Mouse (Mus musculus): Measurements from ENCODE around the gene Dock9. TPM values are rescaled to one million over a fixed set of nuclear protein-coding genes. Genes with fewer than 3 reads are reported as not detected.

Dock9 gene
- total RNA-seq, 2 experiments from 2014 or later: 30.1 to 35.0 TPM

GRCm38 (mm10) chr14:121593313-121593929, 204.2 kb downstream of the Dock9 start:
- DNase-seq (ENCODE audit: low spot score in 2 of 2): no peak

GRCm38 (mm10) chr14:121592890-121593289, 204.7 kb downstream of the Dock9 start:
- no peak for DNase-seq (ENCODE audit: low spot score in 2 of 2)

GRCm38 (mm10) chr14:121592356-121592755, 205.3 kb downstream of the Dock9 start:
- no peak for DNase-seq (ENCODE audit: low spot score in 2 of 2)

DNA sequence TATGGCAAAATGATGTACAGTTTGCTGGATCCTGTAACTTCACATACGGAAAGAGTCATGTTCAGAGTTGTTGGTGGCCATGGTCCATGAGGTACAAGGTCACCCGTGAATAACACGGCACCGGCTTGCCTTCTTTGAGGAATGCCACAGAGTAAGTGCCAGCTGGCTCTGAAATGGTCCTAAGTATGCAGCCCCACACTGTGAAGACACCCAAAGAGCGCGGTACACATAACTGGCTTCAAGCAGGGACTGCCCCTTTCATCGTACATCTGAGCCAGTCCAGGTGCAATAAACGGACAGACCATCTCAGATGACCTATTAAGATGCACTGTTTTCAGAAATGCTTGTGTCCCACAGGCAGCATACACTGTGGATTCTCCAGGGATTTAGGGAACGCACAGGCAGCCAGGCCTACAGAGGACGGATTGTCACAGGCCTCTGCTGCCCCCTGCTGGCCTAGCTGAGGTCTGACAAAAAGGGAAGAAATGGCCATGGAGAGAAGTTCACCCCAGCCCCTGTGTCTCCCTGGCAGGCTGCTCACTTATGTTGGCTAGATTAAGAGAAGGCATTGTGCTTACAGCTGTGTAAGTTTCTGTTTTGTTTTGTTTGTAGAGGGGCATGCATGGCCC, 208.4 kb downstream of the Dock9 start:
- DNase-seq (ENCODE audit: low spot score in 2 of 2): peak; percentile 49 to 54

DNA sequence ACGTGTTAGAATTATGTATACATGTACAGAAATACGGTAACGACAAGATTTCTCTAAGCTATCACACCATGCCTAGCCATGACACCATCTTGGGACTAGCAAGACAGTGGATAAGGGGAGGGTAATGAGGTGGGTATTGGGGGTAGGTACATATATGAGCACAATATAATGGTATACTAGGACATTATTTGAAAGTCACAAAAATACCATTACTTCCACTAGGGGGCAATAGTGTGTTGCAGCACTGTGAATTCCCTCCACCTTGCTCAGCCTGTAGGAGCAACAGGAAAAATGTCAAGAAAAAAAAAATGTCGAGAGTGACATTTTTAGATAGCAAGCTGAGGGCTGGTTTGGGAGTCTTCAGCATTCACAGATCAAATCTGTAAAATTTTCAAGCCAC, 209.2 kb downstream of the Dock9 start:
- DNase-seq (ENCODE audit: low spot score in 2 of 2): no peak

DNA sequence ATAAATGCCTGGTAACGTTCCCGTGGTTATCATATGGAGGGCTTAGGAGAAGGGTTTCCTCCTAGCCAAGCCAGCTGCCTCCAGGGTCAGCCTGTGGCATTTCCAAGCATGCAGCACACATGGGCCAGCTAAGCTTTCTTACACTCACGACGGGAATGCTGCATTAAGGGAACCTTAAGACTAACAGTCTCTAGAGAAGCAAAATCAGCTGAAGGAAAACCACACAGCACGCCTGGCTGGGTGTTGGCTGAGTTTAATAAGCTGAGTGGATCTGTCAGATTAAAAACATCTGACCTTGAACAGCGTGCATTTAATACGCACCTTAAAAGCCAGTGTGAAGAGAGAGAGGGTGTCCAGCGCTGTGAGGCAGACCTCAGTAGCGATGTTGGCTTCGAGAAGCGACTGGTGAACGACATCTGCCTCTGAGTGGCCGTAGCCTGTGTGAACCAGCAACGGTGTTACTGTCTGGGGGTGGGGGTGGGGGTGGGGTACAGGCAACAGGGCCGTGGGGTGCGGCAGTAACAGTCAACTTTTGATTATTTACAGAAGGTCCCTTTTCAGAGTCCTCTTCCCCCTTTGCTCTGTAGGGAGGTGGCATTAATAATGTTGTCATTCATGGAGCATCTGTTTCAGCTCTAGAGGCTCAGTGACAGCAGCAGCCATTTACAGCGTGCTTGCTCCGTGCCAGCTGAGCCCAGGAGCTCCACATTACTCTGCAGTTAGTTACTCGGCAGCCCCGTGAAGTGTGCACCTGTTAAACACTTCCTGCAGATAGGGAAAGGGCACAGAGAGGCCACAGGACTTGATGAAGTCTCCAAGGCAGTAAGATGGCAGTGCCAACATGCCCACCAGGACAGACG, 211.5 kb downstream of the Dock9 start:
- no peak for DNase-seq (ENCODE audit: low spot score in 2 of 2)

- peak; percentile 34 to 35 for DNase-seq (ENCODE audit: low spot score in 2 of 2)
These were observed 218.6 kb downstream of the Dock9 start for GRCm38 (mm10) chr14:121579055-121579454.

- DNase-seq (ENCODE audit: low spot score in 2 of 2): no peak
These were observed 224.2 kb downstream of the Dock9 start for GRCm38 (mm10) chr14:121573391-121573790.

GRCm38 (mm10) chr14:121566794-121567201, 230.8 kb downstream of the Dock9 start:
- DNase-seq (ENCODE audit: low spot score in 2 of 2): no peak

GRCm38 (mm10) chr14:121565930-121566329, 231.7 kb downstream of the Dock9 start:
- no peak for DNase-seq (ENCODE audit: low spot score in 2 of 2)

DNA sequence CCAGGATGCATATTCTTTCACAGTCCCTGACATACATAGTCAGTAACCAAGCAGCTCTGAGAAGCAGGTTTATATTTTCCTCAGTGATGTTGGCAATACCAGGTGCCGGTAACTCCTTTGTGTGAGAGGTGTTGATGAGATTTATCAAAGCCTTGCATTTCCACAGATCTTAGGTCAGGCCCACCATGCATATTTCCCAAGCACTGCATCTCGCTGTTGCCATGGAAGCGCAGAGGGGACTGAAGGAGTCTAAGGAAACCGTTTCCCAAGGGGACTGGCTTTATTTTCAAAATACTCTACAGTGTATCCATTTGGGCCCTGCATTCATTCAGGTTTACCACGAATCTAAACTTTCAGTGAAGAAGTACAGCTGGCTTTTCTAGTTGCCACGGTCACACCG, 233.0 kb downstream of the Dock9 start:
- DNase-seq (ENCODE audit: low spot score in 2 of 2): no peak

DNA sequence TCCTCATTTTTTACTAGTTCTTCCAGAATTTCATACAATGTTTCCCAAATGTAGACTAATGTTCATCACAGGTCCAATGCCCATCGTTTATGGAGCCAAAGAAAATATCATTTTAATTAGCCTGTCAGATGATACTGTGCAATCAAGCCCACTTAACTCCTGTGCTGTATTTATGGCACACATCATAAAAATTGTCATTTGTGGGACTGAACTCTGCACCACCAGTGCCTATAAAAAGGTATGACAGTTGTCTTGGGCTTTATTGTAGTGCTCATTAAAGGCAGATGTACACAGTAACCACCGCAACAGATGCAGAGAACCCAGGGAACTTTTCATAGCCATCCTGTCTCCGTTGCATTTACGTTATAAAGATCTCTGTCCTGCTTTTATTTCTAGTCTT, 233.7 kb downstream of the Dock9 start:
- no peak for DNase-seq (ENCODE audit: low spot score in 2 of 2)

DNA sequence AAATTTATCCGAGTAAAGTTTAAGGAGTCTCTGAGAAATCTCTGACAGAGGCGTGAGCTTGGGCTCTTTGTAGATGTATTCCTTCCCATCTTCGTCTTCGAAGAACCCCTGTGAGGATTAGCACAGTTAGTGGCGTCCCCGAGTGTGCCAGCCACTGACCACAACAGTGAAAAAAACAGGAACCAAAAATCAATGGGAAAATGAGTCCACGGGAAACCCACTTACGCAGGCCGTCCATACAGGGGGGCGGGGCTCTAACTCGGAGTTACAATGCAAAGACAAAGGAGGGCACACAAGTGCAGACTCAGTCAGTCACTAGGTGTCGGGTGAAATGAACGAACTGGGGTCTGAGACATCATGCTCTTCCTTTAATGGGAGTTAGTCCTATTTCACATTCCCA, 238.6 kb downstream of the Dock9 start:
- no peak for DNase-seq (ENCODE audit: low spot score in 2 of 2)

DNA sequence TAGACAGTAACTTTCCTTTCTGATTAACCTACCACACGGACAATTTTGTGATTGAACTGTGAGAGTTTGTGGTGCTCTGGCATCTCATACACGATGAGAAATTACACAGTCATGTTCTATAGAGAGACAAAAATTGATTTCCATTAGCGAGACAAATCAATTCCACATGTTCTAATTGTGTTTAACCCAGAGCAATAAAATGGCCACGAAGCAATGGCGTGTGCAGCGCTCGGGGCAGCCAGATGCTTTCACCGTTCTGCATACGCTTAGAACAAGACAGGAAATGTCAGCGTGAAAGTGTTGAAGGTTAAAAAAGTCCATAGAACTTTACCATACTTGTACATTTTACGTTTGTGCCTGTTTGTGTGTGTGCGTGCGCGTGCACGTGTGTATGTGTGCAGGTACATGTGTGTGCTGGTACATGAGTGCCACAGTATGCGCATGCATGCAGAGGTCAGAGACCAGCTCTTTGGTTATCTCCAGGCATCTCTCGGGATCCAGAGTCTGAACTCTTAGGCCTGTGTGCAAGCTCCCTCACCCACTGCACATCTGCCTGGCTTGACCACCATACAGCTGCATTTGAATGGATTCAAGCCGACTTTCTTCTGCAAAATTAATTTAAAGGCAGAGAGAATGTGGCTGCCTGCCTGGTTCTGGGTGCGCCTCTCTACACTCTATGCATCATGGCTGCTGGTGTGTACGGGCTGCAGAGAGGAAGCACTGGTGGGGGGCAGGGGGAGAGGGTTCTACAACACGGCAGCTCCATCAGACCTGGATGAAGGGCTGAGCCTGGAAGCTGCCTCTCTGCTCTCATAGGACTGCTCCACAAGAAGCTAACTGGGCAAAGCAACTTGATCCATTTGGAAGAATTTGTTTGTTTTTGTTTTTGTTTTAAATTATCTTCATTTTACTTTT, 241.0 kb downstream of the Dock9 start:
- no peak for DNase-seq (ENCODE audit: low spot score in 2 of 2)

- no peak for DNase-seq (ENCODE audit: low spot score in 2 of 2)
These were observed 243.9 kb downstream of the Dock9 start for GRCm38 (mm10) chr14:121553785-121554184.

GRCm38 (mm10) chr14:121552586-121552985, 245.1 kb downstream of the Dock9 start:
- no peak for DNase-seq (ENCODE audit: low spot score in 2 of 2)

- DNase-seq (ENCODE audit: low spot score in 2 of 2): no peak
These were observed 247.8 kb downstream of the Dock9 start for GRCm38 (mm10) chr14:121549834-121550233.

GRCm38 (mm10) chr14:121547745-121548144, 249.9 kb downstream of the Dock9 start:
- DNase-seq (ENCODE audit: low spot score in 2 of 2): no peak

DNA sequence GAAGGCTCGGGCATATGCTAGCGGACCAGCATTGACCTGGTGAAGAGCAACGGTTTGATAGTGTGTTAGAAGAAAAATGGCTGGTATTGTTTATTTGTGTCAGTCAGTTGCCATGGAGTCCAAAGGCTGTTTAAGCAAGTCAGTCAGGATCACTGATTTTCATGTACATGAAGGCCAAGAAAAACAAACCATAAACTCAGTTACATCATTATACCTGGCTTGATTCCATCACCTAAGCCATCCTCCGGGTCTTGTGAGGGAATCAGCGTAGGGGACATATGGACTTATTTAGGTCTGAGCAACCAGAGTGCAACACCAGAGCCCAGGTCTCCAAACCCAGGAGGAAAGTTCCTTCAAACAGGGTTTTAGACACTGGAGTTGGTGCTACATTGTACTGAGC, 251.0 kb downstream of the Dock9 start:
- DNase-seq (ENCODE audit: low spot score in 2 of 2): no peak

DNA sequence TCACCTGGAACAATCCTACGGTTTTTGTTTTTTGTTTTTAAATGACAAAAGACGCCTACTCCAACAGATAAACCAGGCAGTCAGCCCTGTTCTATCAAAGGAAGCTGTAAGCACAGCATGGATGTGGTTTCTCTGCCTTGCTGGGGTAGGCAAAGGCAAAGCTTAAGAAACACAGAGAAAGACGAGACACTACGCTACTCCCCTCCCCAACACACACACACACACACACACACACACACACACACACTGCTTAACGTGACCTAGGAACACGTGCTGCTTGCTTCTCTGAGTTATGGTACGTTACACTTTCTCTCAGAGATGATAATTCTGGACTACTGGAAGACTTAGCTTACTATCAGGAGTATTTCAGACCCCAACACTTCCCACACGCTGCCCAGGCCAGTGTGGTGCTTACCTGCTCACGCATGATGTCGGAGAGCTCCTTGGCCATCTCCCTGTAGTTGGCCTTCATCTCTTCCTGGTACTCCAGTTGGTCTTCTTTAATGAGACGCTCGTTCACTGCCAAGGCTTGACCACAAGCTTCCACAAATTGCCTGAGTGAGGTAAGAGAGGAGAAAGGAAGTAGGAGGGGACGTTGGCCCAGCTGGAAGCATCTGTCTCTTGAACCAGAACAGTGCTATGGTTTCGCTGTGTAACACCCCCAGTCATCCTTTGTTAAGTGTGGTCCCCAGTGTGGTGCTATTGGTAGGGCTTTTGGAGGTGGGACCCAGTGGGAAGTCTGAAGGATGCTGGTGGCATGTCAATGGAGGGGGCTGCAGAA, 251.9 kb downstream of the Dock9 start:
- DNase-seq (ENCODE audit: low spot score in 2 of 2): no peak

Measured in adrenal gland, postnatal 4 days (tissue).